8 mouse cellular contexts compared by ENCODE assay signal in genomic region chr6:120674121-120674520, GRCm38 (mm10). TPM values are rescaled to one million over a fixed set of nuclear protein-coding genes. Genes with fewer than 3 reads are reported as not detected.
DNase-seq lines count a peak whose midpoint lies in the region; ATAC-seq and TF ChIP-seq lines count a peak whose summit lies in the region.

No protein-coding gene starts in this region.

- H3K79me2 ChIP-seq in liver, adult 2 months (ENCODE audit: control insufficient read depth, insufficient read depth, low read length) = peaks cover 14% of the 10 kb centered on the region; the same call in 1 of the 2 replicates

- no peaks in the 10 kb centered on the region for H3K9me3 ChIP-seq in kidney, postnatal 0 days (replicated peaks; ENCODE audit: low read length)
- no peaks in the 10 kb centered on the region for H3K9me3 ChIP-seq in kidney, embryonic 15.5 days (replicated peaks)
- H3K9me3 ChIP-seq in forebrain, embryonic 10.5 days = no peaks in the 10 kb centered on the region

- H3K4me1 ChIP-seq in kidney, postnatal 0 days (replicated peaks; ENCODE audit: insufficient read depth, low read length) = no peaks in the 10 kb centered on the region
- H3K4me1 ChIP-seq in kidney, embryonic 15.5 days = 0 out of 2 replicates have a peak, but pooled peaks cover 3% of the 10 kb centered on the region
- peaks cover 2% of the 10 kb centered on the region for H3K4me1 ChIP-seq in liver, adult 2 months (ENCODE audit: control insufficient read depth, insufficient read depth, low read length)
- peaks cover 19% of the 10 kb centered on the region for H3K4me1 ChIP-seq in forebrain, embryonic 10.5 days

- H3K27ac ChIP-seq in kidney, postnatal 0 days = no peak overlapping the region
- no peak overlapping the region for H3K27ac ChIP-seq in kidney, embryonic 15.5 days
- H3K27ac ChIP-seq in liver, adult 2 months (replicated peaks; ENCODE audit: insufficient read depth, low read depth, low read length) = no peak overlapping the region
- H3K27ac ChIP-seq in forebrain, embryonic 10.5 days = no peak overlapping the region

- H3K4me3 ChIP-seq in kidney, postnatal 0 days (replicated peaks; ENCODE audit: low read depth, low read length) = no peak overlapping the region
- H3K4me3 ChIP-seq in kidney, embryonic 15.5 days (replicated peaks) = no peak overlapping the region
- no peak overlapping the region for H3K4me3 ChIP-seq in liver, adult 2 months (ENCODE audit: insufficient read depth, low read depth, low read length)
- no peak overlapping the region for H3K4me3 ChIP-seq in forebrain, embryonic 10.5 days

- H3K9ac ChIP-seq in kidney, postnatal 0 days (ENCODE audit: low read depth, low read length) = no peak overlapping the region
- H3K9ac ChIP-seq in kidney, embryonic 15.5 days = no peak overlapping the region
- no peak overlapping the region for H3K9ac ChIP-seq in liver, adult 2 months (ENCODE audit: low read depth, low read length)

- no peaks in the 10 kb centered on the region for H3K27me3 ChIP-seq in kidney, postnatal 0 days (ENCODE audit: insufficient read depth, low read length)
- H3K27me3 ChIP-seq in kidney, embryonic 15.5 days = no peaks in the 10 kb centered on the region
- H3K27me3 ChIP-seq in liver, adult 2 months (ENCODE audit: control insufficient read depth, insufficient read depth, low read length) = no peaks in the 10 kb centered on the region
- no peaks in the 10 kb centered on the region for H3K27me3 ChIP-seq in forebrain, embryonic 10.5 days (ENCODE audit: poor library complexity, severe bottlenecking)

- H3K4me2 ChIP-seq in kidney, postnatal 0 days (ENCODE audit: low read length) = no peak overlapping the region
- no peak overlapping the region for H3K4me2 ChIP-seq in kidney, embryonic 15.5 days

- TF ChIP-seq POLR2A in liver, adult 2 months (IDR thresholded peaks at IDR 0.05; ENCODE audit: extremely low read depth, insufficient read depth, low read length) = no peak

- WGBS in kidney, postnatal 0 days = 63% methylated on average over 5 of the region's 5 CpGs
- WGBS in kidney, embryonic 15.5 days = 63% methylated on average over 5 of the region's 5 CpGs
- 49% methylated on average over 5 of the region's 5 CpGs for WGBS in liver, adult 2 months
- 78% methylated on average over 5 of the region's 5 CpGs for WGBS in forebrain, embryonic 10.5 days

- H3K36me3 ChIP-seq in kidney, postnatal 0 days (ENCODE audit: insufficient read depth, low read length) = no peaks in the 10 kb centered on the region
- no peaks in the 10 kb centered on the region for H3K36me3 ChIP-seq in kidney, embryonic 15.5 days
- no peaks in the 10 kb centered on the region for H3K36me3 ChIP-seq in liver, adult 2 months (ENCODE audit: control insufficient read depth, insufficient read depth, low read length)
- peaks cover 6% of the 10 kb centered on the region for H3K36me3 ChIP-seq in forebrain, embryonic 10.5 days (replicated peaks)

- peak; percentile 61 for TF ChIP-seq CTCF in kidney, postnatal 0 days (IDR thresholded peaks at IDR 0.05; ENCODE audit: low read depth)
- peak; percentile 52; the same call in 1 of the 2 replicates for TF ChIP-seq CTCF in liver, adult 2 months (IDR thresholded peaks at IDR 0.05; ENCODE audit: low read depth, low read length)

- no peak for ATAC-seq in kidney, postnatal 0 days (replicated peaks; ENCODE audit: low FRiP score, low read depth)
- no peak for ATAC-seq in kidney, embryonic 15.5 days (replicated peaks; ENCODE audit: low FRiP score)

- peak; percentile 18 for DNase-seq in kidney, postnatal 0 days (ENCODE audit: low spot score)
- peak; percentile 55 for DNase-seq in adrenal gland, postnatal 10 days
- no peak for DNase-seq in liver, adult 2 months (ENCODE audit: extremely low read depth, low read depth, low spot score)
- DNase-seq in spleen, postnatal 36 days (ENCODE audit: low spot score in 2 of 2) = peak; percentile 42 to 45
- DNase-seq in urinary bladder, postnatal 14 days (ENCODE audit: low spot score) = no peak
- DNase-seq in forebrain, embryonic 10.5 days (ENCODE audit: extremely low spot score, low spot score) = no peak
- DNase-seq in neural tube, embryonic 10.5 days (ENCODE audit: extremely low spot score, low spot score) = no peak

RNA-seq across cellular contexts. Expression of gene Cecr2, which starts 8.0 kb away (rescaled TPM):
- 3.3 and 3.6 TPM in 2 replicates for polyA plus RNA-seq in kidney, postnatal 0 days (2015; fragmentation: Nextera tagmentation; extraction: Ambion mirVana)
- polyA plus RNA-seq in kidney, embryonic 15.5 days (2015; fragmentation: Nextera tagmentation; extraction: Ambion mirVana) = 5.9 and 6.7 TPM in 2 replicates
- 10 to 100 TPM; 15.7 to 29.4 TPM for total RNA-seq in adrenal gland, postnatal 10 days (2021)
- total RNA-seq in liver, adult 2 months (2014; rRNA removed) = 9.3 and 12.3 TPM in 2 replicates
- 4.3 and 5.1 TPM in 2 replicates for polyA plus RNA-seq in liver, adult 2 months (2012; rRNA removed)
- polyA plus RNA-seq in forebrain, embryonic 10.5 days (2016; fragmentation: Nextera tagmentation; extraction: Ambion mirVana) = 13.0 and 14.5 TPM in 2 replicates

Comparison
In these comparisons a context has a peak if more than half of its experiments do, and no peak if none do; other contexts are left out.
1. DNase-seq: peak in kidney, postnatal 0 days (single experiment), adrenal gland, postnatal 10 days (single experiment) and spleen, postnatal 36 days (2 of 2); none in liver, adult 2 months (single experiment), urinary bladder, postnatal 14 days (single experiment), forebrain, embryonic 10.5 days (single experiment) and neural tube, embryonic 10.5 days (single experiment).